Mouse (Mus musculus) gastrocnemius, postnatal 36 days (tissue): ENCODE results near the gene Slc7a10. TPM values are rescaled to one million over a fixed set of nuclear protein-coding genes. Genes with fewer than 3 reads are reported as not detected.

ENCODE experiments used
- DNase-seq, 2 experiments: peaks; one replicate each; pipeline ENCODE4 v3.0.0; 2022
- intact Hi-C: fragments of 180-260 bp; cut with DNase I; formaldehyde crosslinking; loops from one replicate; pipeline ENCODE4 v1.15.1; 2025
- total RNA-seq, 2 experiments: library from RNA; stranded (reverse); gene quantifications; 2 replicates each; pipeline ENCODE4 v1.2.3; 2021

Gene Slc7a10
- total RNA-seq, 2 experiments from 2014 or later = 0.51 to 0.69 TPM

- intact Hi-C loops = loop anchor here (1.0 to 10.0 kb wide), 2 partner anchors 50 to 765 kb away; partner anchors contain the start of gene Cebpa
- DNase-seq = peak; percentile 83 to 91
These were observed 16.8 kb upstream of the Slc7a10 start for GRCm38 (mm10) chr7:35169341-35169740.

GRCm38 (mm10) chr7:35171867-35172382 lies 14.3 kb upstream of the Slc7a10 start:
- intact Hi-C loops = loop anchor here (1.0 to 10.0 kb wide), 3 partner anchors 147 to 500 kb away; partner anchors contain the start of gene Pepd
- DNase-seq = peak; percentile 40 to 77

- intact Hi-C loops = loop anchor here (1.0 to 10.0 kb wide), 3 partner anchors 147 to 500 kb away; partner anchors contain the start of gene Pepd
- no peak for DNase-seq
These were observed 13.7 kb upstream of the Slc7a10 start for GRCm38 (mm10) chr7:35172519-35172918.

- intact Hi-C loops = loop anchor here (10.0 kb wide), 1 partner anchor 261 kb away; the partner anchor contains the start of gene Pepd
These were observed 10.7 kb upstream of the Slc7a10 start for GRCm38 (mm10) chr7:35175533-35175932.

GRCm38 (mm10) chr7:35176412-35177381 lies 9.5 kb upstream of the Slc7a10 start:
- DNase-seq = no peak
- intact Hi-C loops = loop anchor here (10.0 kb wide), 1 partner anchor 262 kb away; the partner anchor contains the start of gene Pepd

More at GRCm38 (mm10) chr7:35175533-35175932, 10.7 kb upstream of the Slc7a10 start:
- DNase-seq = no peak

GRCm38 (mm10) chr7:35184833-35185724 lies 1.1 kb upstream of the Slc7a10 start:
- intact Hi-C loops = loop anchor here (5.0 kb wide), 1 partner anchor 77 kb away; no protein-coding TSS in a partner anchor
- DNase-seq = no peak

- intact Hi-C loops = loop anchor here (5.0 kb wide), 1 partner anchor 73 kb away; no protein-coding TSS in a partner anchor
- no peak for DNase-seq
These were observed 3.5 kb downstream of the Slc7a10 start for GRCm38 (mm10) chr7:35189699-35190098.

- intact Hi-C loops = no loop called here
- no peak for DNase-seq
These were observed 5.1 kb downstream of the Slc7a10 start for GRCm38 (mm10) chr7:35191276-35191675.

- intact Hi-C loops = no loop called here
- DNase-seq = no peak
These were observed 10.8 kb downstream of the Slc7a10 start for GRCm38 (mm10) chr7:35197022-35197421.

- no peak for DNase-seq
- intact Hi-C loops = no loop called here
These were observed 13.0 kb downstream of the Slc7a10 start for GRCm38 (mm10) chr7:35198981-35199754.

GRCm38 (mm10) chr7:35199755-35200154 lies 13.6 kb downstream of the Slc7a10 start:
- intact Hi-C loops = no loop called here
- DNase-seq = no peak

- intact Hi-C loops = no loop called here
- no peak for DNase-seq
These were observed 25.6 kb downstream of the Slc7a10 start for GRCm38 (mm10) chr7:35211791-35212190.

GRCm38 (mm10) chr7:35214442-35215222 lies 28.4 kb downstream of the Slc7a10 start:
- intact Hi-C loops = no loop called here
- DNase-seq = no peak

GRCm38 (mm10) chr7:35215225-35215624 lies 29.0 kb downstream of the Slc7a10 start, which contains the start of gene Lrp3:
Lrp3 (minus strand) TSS chr7:35215498.
- intact Hi-C loops = no loop called here
- peak; percentile 50 to 64 for DNase-seq

- DNase-seq = no peak
- intact Hi-C loops = no loop called here
These were observed 29.5 kb downstream of the Slc7a10 start for GRCm38 (mm10) chr7:35215731-35216130.

- intact Hi-C loops = no loop called here
- no peak for DNase-seq
These were observed 34.6 kb downstream of the Slc7a10 start for GRCm38 (mm10) chr7:35220694-35221365.

GRCm38 (mm10) chr7:35230333-35230732 lies 44.1 kb downstream of the Slc7a10 start:
- intact Hi-C loops = no loop called here

More at GRCm38 (mm10) chr7:35230333-35230732, 44.1 kb downstream of the Slc7a10 start:
- no peak for DNase-seq
